Mouse (Mus musculus): Measurements from ENCODE around the gene Cdk7.
"Not testable (repeated sequence)": the region's sequence is repeated elsewhere in the genome, so short reads cannot be mapped to it uniquely, and the experiment has no call there.

Gene Cdk7

GRCm38 (mm10) chr13:100742831-100743230 lies 12.1 kb upstream of the Cdk7 start:
- TF ChIP-seq CTCF (conservative IDR thresholded peaks at IDR 0.05; ENCODE audit: low read length) (no peak), POU5F1 (IDR thresholded peaks at IDR 0.05; ENCODE audit: borderline replicate concordance, low read length) (no peak), NANOG (IDR thresholded peaks at IDR 0.05; ENCODE audit: borderline replicate concordance, low read length) (no peak)

GRCm38 (mm10) chr13:100732756-100733155 lies 2.0 kb upstream of the Cdk7 start:
- Histone ChIP-seq H3K9me3 (ENCODE audit: low read length) (no peaks in the 10 kb centered on the region), H3K36me3 (ENCODE audit: insufficient read depth, low read length) (peaks cover 32% of the 10 kb centered on the region), H3K27me3 (ENCODE audit: insufficient read depth, low read length) (no peaks in the 10 kb centered on the region), H3K4me3 (replicated peaks; ENCODE audit: low read length) (no peak overlapping the region), H3K4me1 (replicated peaks; ENCODE audit: low read depth, low read length) (peaks cover 21% of the 10 kb centered on the region)
- TF ChIP-seq POU5F1 (IDR thresholded peaks at IDR 0.05; ENCODE audit: borderline replicate concordance, low read length) (no peak), CTCF (conservative IDR thresholded peaks at IDR 0.05; ENCODE audit: low read length) (no peak), NANOG (IDR thresholded peaks at IDR 0.05; ENCODE audit: borderline replicate concordance, low read length) (no peak)

More at GRCm38 (mm10) chr13:100742831-100743230, 12.1 kb upstream of the Cdk7 start:
- H3K4me1 ChIP-seq (replicated peaks; ENCODE audit: low read depth, low read length) = peaks cover 36% of the 10 kb centered on the region
- no peak overlapping the region for H3K4me3 ChIP-seq (replicated peaks; ENCODE audit: low read length)
- H3K27me3 ChIP-seq (ENCODE audit: insufficient read depth, low read length) = no peaks in the 10 kb centered on the region
- H3K36me3 ChIP-seq (ENCODE audit: insufficient read depth, low read length) = peaks cover 14% of the 10 kb centered on the region
- no peaks in the 10 kb centered on the region for H3K9me3 ChIP-seq (ENCODE audit: low read length)

GRCm38 (mm10) chr13:100731462-100732046 lies 815 bp upstream of the Cdk7 start:
- 0 out of 2 replicates have a peak, but pooled peaks have one; percentile 11 for TF ChIP-seq CTCF (conservative IDR thresholded peaks at IDR 0.05; ENCODE audit: low read length)
- Histone ChIP-seq H3K36me3 (ENCODE audit: insufficient read depth, low read length) (peaks cover 40% of the 10 kb centered on the region), H3K4me3 (replicated peaks; ENCODE audit: low read length) (peak overlapping the region; percentile 99; the same call in 1 of the 2 replicates), H3K4me1 (replicated peaks; ENCODE audit: low read depth, low read length) (peaks cover 30% of the 10 kb centered on the region)
- not testable (repeated sequence) for H3K9me3 ChIP-seq (ENCODE audit: low read length); H3K27me3 ChIP-seq (ENCODE audit: insufficient read depth, low read length)

- TF ChIP-seq POU5F1 (IDR thresholded peaks at IDR 0.05; ENCODE audit: borderline replicate concordance, low read length) = no peak
- Histone ChIP-seq H3K4me1 (replicated peaks; ENCODE audit: low read depth, low read length) (peaks cover 40% of the 10 kb centered on the region), H3K9me3 (ENCODE audit: low read length) (no peaks in the 10 kb centered on the region), H3K36me3 (ENCODE audit: insufficient read depth, low read length) (peaks cover 40% of the 10 kb centered on the region), H3K4me3 (replicated peaks; ENCODE audit: low read length) (peak overlapping the region; percentile 99), H3K27me3 (ENCODE audit: insufficient read depth, low read length) (no peaks in the 10 kb centered on the region)
Observed at GRCm38 (mm10) chr13:100730153-100730860, 432 bp downstream of the Cdk7 start.

GRCm38 (mm10) chr13:100728530-100728929 lies 2.2 kb downstream of the Cdk7 start:
- H3K9me3 ChIP-seq (ENCODE audit: low read length); H3K27me3 ChIP-seq (ENCODE audit: insufficient read depth, low read length): not testable (repeated sequence)
- Histone ChIP-seq H3K36me3 (ENCODE audit: insufficient read depth, low read length) (peaks cover 35% of the 10 kb centered on the region), H3K4me1 (replicated peaks; ENCODE audit: low read depth, low read length) (peaks cover 58% of the 10 kb centered on the region), H3K4me3 (replicated peaks; ENCODE audit: low read length) (peak overlapping the region; percentile 99)

- Histone ChIP-seq H3K4me3 (replicated peaks; ENCODE audit: low read length) (no peak overlapping the region), H3K27me3 (ENCODE audit: insufficient read depth, low read length) (no peaks in the 10 kb centered on the region), H3K36me3 (ENCODE audit: insufficient read depth, low read length) (peaks cover 35% of the 10 kb centered on the region), H3K4me1 (replicated peaks; ENCODE audit: low read depth, low read length) (peaks cover 63% of the 10 kb centered on the region), H3K9me3 (ENCODE audit: low read length) (no peaks in the 10 kb centered on the region)
- no peak for TF ChIP-seq POU5F1 (IDR thresholded peaks at IDR 0.05; ENCODE audit: borderline replicate concordance, low read length)
- no peak for TF ChIP-seq NANOG (IDR thresholded peaks at IDR 0.05; ENCODE audit: borderline replicate concordance, low read length)
- no peak for TF ChIP-seq CTCF (conservative IDR thresholded peaks at IDR 0.05; ENCODE audit: low read length)
Observed at GRCm38 (mm10) chr13:100728086-100728485, 2.7 kb downstream of the Cdk7 start.

- TF ChIP-seq CTCF (conservative IDR thresholded peaks at IDR 0.05; ENCODE audit: low read length) = no peak
- no peak for TF ChIP-seq NANOG (IDR thresholded peaks at IDR 0.05; ENCODE audit: borderline replicate concordance, low read length)
- no peak for TF ChIP-seq POU5F1 (IDR thresholded peaks at IDR 0.05; ENCODE audit: borderline replicate concordance, low read length)
- Histone ChIP-seq H3K27me3 (ENCODE audit: insufficient read depth, low read length) (no peaks in the 10 kb centered on the region), H3K4me1 (replicated peaks; ENCODE audit: low read depth, low read length) (peaks cover 88% of the 10 kb centered on the region), H3K4me3 (replicated peaks; ENCODE audit: low read length) (peak overlapping the region; percentile 64), H3K36me3 (ENCODE audit: insufficient read depth, low read length) (peaks cover 50% of the 10 kb centered on the region), H3K9me3 (ENCODE audit: low read length) (no peaks in the 10 kb centered on the region)
Observed at GRCm38 (mm10) chr13:100725194-100725593, 5.5 kb downstream of the Cdk7 start.

GRCm38 (mm10) chr13:100724051-100724754 lies 6.5 kb downstream of the Cdk7 start:
- Histone ChIP-seq H3K9me3 (ENCODE audit: low read length) (no peaks in the 10 kb centered on the region), H3K4me3 (replicated peaks; ENCODE audit: low read length) (peak overlapping the region; percentile 64), H3K27me3 (ENCODE audit: insufficient read depth, low read length) (no peaks in the 10 kb centered on the region), H3K36me3 (ENCODE audit: insufficient read depth, low read length) (peaks cover 57% of the 10 kb centered on the region), H3K4me1 (replicated peaks; ENCODE audit: low read depth, low read length) (peaks cover 85% of the 10 kb centered on the region)
- no peak for TF ChIP-seq CTCF (conservative IDR thresholded peaks at IDR 0.05; ENCODE audit: low read length)
- TF ChIP-seq NANOG (IDR thresholded peaks at IDR 0.05; ENCODE audit: borderline replicate concordance, low read length) = no peak
- no peak for TF ChIP-seq POU5F1 (IDR thresholded peaks at IDR 0.05; ENCODE audit: borderline replicate concordance, low read length)
